Mouse (Mus musculus) liver, embryonic 14.5 days (tissue): ENCODE data around the gene Bclaf3.

Experiments
- CTCF ChIP-seq: IDR thresholded peaks from 2 replicates; pipeline ENCODE4 v1.5.1; 2016; ENCODE audit warnings: antibody characterized with exemption, low read depth, control low read depth
- EP300 ChIP-seq: IDR thresholded peaks from 2 replicates; pipeline ENCODE4 v1.6.1; 2016; ENCODE audit warnings: antibody characterized with exemption, low read depth

DNA sequence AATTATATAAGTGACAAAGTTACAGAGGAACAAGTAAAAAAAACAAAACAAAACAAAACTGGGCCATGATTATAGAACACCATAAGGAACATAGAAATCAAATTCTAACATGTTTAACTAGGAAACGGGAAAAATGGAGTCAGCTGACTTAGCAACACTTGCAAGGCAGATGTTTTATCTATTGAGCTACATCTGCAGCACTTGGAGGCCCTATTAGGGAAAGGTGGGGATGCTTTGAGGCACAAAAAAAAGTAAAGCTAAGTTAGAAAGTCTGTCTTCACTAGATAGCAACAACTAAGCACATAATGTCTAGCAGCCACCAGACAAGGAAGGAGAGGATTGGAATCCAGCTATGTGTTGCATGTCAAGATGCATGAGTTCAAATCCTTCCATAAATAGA is 71.0 kb downstream of the Bclaf3 start:
- TF ChIP-seq CTCF = no peak
- TF ChIP-seq EP300 = peak; percentile 85
